Mouse (Mus musculus): ENCODE measurements at regions not wholly inside any gene's neighbourhood (a gene's known extent, or its start where the extent isn't known, plus 50 kb on each side); places are given as distances from the start of the nearest gene placed in this dataset.
A peak's percentile ranks its signal among the peaks of the same experiment; 100 is the strongest.

DNA sequence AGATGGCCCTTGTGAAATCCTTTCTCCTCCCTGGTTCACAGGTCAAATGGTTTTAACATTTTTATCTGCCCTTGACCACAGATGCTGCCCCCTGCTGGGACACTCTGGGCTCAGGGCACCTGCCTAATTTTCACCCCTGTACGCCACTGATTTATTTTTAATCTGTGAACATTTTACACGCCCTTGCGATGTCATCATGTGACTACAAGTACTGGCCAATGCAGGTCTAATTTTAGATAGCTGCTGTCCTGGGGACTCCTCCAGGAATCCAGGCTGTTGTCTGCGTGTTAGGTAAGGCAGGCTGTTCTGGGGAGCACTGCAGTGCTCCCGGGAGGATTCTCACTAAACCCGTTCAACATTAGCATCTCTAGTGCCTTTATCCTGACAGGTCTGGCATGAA lies 113.1 kb upstream of the Gm26897 start:
- no peak overlapping the region for H3K4me2 ChIP-seq (replicated peaks)
- no peaks in the 10 kb centered on the region for H3K36me3 ChIP-seq
- H3K4me3 ChIP-seq (replicated peaks), result no peak overlapping the region
- no peak for ATAC-seq
- no peaks in the 10 kb centered on the region for H3K27me3 ChIP-seq (replicated peaks)
- WGBS, result 71% methylated on average over 6 of the region's 6 CpGs
- H3K9me3 ChIP-seq, result no peaks in the 10 kb centered on the region
- no peak overlapping the region for H3K9ac ChIP-seq
- peaks cover 5% of the 10 kb centered on the region; the same call in 1 of the 2 replicates for H3K4me1 ChIP-seq (replicated peaks)
- H3K27ac ChIP-seq, result no peak overlapping the region

DNA sequence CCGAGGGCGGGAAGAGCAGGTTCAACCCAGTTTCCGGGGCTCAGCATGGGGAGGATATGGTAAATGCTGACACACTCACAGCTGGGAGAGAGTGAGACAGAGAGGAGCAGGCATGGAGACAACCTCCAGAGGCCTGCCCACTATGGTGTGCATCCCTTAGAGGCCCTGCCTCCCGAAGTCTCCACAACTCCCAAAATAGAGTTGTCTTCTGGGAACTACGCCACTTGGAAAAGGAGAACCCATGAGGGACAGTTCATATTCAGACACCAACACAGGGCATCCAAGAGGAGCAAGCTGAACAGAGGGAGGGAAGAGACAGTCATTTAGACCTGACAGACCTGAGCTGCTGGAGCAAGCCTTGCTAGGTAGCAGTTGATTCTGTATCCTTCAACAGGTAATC lies 111.2 kb upstream of the Gm26897 start:
- H3K27me3 ChIP-seq (replicated peaks), result no peaks in the 10 kb centered on the region
- H3K27ac ChIP-seq, result no peak overlapping the region
- 75% methylated on average over 5 of the region's 5 CpGs for WGBS
- peaks cover 5% of the 10 kb centered on the region; the same call in 1 of the 2 replicates for H3K4me1 ChIP-seq (replicated peaks)
- no peak overlapping the region for H3K4me3 ChIP-seq (replicated peaks)
- no peak overlapping the region for H3K4me2 ChIP-seq (replicated peaks)
- no peak for ATAC-seq
- no peaks in the 10 kb centered on the region for H3K36me3 ChIP-seq
- H3K9me3 ChIP-seq, result no peaks in the 10 kb centered on the region
- no peak overlapping the region for H3K9ac ChIP-seq

DNA sequence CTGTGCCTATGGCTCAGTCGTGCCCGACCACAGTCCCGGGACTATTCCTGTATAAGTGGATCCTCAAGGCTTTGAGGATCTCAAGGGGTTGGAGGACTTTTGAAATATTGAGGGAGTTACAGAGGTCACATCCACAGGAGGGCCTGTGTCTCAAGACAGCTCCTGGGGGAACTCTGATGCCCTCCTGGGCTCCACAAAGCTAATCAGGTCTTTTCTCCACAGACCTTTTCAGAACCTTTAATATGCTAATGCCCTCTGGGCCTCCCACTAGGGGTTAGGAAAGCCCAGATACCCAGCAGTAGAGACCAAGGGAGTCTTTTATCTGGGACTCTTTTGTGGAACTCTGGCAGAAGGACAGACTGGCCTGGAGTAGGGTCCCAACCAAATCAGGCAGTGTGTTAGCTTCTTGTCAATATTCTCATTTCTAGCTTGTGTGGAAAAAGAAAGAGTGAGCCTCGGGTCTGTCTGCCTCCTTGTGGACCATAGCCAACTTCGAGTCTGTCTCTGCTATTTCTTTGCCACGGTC lies 107.4 kb upstream of the Gm26897 start:
- Histone ChIP-seq H3K4me2 (replicated peaks) (no peak overlapping the region), H3K9ac (no peak overlapping the region), H3K4me3 (replicated peaks) (no peak overlapping the region), H3K9me3 (no peaks in the 10 kb centered on the region), H3K27ac (no peak overlapping the region), H3K4me1 (replicated peaks) (peaks cover 6% of the 10 kb centered on the region), H3K27me3 (replicated peaks) (no peaks in the 10 kb centered on the region), H3K36me3 (no peaks in the 10 kb centered on the region)
- no peak for ATAC-seq
- WGBS, result 40% methylated on average over 6 of the region's 6 CpGs

DNA sequence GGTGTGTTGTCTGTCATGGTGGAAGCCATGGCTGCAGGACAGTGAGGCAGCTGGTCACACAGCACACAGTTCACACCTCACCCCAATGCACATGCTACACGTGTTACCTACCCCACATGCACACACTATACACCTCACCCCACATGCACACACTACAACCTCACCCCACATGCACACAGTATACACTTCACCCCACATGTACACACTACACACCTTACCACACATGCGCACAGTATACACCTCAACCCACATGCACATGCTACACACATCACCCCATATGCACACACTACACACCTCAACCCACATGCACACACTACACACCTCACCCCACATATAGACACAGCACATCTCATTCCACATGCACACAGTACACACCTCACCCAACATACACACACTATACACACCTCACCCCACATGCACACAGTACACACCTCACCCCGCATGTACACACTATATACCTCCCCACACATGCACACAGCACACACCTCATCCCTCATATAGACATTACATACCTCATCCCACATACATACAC lies 103.3 kb upstream of the Gm26897 start:
- no peak for ATAC-seq
- H3K9ac ChIP-seq, result no peak overlapping the region
- WGBS, result 94% methylated on average over 3 of the region's 3 CpGs
- H3K4me3 ChIP-seq (replicated peaks), result no peak overlapping the region
- H3K9me3 ChIP-seq, result no peaks in the 10 kb centered on the region
- no peaks in the 10 kb centered on the region for H3K27me3 ChIP-seq (replicated peaks)
- no peak overlapping the region for H3K27ac ChIP-seq
- H3K4me1 ChIP-seq (replicated peaks), result peaks cover 17% of the 10 kb centered on the region
- no peak overlapping the region for H3K4me2 ChIP-seq (replicated peaks)
- H3K36me3 ChIP-seq, result no peaks in the 10 kb centered on the region

DNA sequence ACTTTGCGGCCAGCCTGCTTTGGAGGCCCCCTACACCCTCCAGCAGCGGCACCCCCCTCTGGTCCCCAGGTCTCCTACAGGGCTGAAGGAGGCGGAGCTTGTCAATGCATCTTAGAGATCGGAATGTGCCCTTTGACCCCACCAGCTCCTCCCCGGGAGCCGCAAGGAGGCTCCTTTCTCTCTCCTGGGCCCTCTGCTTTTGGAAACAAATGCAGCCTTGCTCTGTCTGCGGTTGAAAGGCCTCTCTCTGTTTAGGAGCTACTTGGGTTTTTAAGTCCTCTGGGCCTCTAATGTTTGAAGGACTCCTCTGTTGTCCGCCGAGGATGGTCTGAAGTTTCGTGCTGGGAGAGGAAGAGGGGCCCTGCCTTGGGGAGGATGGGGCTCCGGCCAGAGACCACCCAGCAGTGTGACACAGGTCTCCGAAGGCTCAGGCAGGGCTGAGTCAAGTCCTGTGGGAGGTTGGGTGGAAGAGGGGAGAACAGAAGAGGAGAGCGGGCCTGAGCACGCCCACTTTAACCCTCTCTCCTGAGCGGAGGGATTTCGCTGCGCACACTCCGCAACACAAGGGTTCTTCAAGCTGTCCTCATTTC lies 102.1 kb upstream of the Gm26897 start:
- H3K27me3 ChIP-seq (replicated peaks), result no peaks in the 10 kb centered on the region
- WGBS, result 13% methylated on average over 18 of the region's 18 CpGs
- H3K9me3 ChIP-seq, result no peaks in the 10 kb centered on the region
- peak overlapping the region; percentile 53 for H3K4me2 ChIP-seq (replicated peaks)
- peak overlapping the region; percentile 18; the same call in 1 of the 2 replicates for H3K9ac ChIP-seq
- H3K4me3 ChIP-seq (replicated peaks), result no peak overlapping the region
- peaks cover 17% of the 10 kb centered on the region for H3K4me1 ChIP-seq (replicated peaks)
- H3K27ac ChIP-seq, result peak overlapping the region; percentile 91
- ATAC-seq, result peak; percentile 82
- no peaks in the 10 kb centered on the region for H3K36me3 ChIP-seq

DNA sequence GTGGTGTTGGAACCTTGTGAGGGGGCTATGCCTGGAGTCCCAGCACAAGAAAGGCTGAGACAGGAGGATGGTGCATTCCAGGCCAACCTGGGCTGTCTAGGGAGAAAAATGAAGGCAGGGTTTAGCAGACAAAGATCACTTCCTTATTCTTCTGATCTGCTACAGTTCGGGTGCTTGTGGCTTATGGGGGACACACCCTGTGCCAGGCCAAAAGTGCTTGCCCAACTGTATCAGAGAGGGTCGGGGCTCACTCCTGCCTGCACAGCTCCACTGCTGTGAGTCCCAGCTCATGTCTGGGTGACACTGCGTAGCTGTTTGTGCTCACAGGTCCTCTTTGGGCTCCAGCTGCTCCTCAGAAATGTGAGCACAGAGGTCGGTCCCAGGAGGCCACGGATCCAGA lies 98.6 kb upstream of the Gm26897 start:
- Histone ChIP-seq H3K4me2 (replicated peaks) (no peak overlapping the region), H3K4me1 (replicated peaks) (peaks cover 25% of the 10 kb centered on the region), H3K36me3 (no peaks in the 10 kb centered on the region), H3K4me3 (replicated peaks) (no peak overlapping the region), H3K9me3 (no peaks in the 10 kb centered on the region), H3K27me3 (replicated peaks) (no peaks in the 10 kb centered on the region), H3K27ac (no peak overlapping the region), H3K9ac (no peak overlapping the region)
- no peak for ATAC-seq
- WGBS, result 66% methylated on average over 5 of the region's 5 CpGs

DNA sequence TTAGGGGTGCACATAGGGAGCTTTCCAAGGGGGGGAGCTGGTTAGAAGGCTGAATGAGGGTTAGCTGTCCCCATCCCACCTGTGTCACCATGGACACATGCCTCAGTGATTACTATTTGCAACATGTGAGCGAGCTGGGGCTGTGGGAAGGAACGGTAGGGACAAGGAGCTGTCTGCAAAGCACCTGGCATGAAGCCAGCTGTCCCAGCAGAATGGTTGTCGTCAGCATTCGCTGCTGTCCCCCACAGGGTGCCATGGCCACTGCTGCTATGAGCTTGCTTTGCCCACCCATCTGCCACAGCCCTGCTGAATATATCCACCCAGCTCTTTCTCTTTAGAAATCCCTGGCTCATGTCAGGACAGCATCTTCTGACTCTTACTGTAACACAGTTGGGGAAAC lies 96.8 kb upstream of the Gm26897 start:
- Histone ChIP-seq H3K4me1 (replicated peaks) (peaks cover 13% of the 10 kb centered on the region), H3K27ac (no peak overlapping the region), H3K4me3 (replicated peaks) (no peak overlapping the region), H3K27me3 (replicated peaks) (no peaks in the 10 kb centered on the region), H3K4me2 (replicated peaks) (no peak overlapping the region), H3K9me3 (no peaks in the 10 kb centered on the region), H3K36me3 (no peaks in the 10 kb centered on the region), H3K9ac (no peak overlapping the region)
- WGBS, result 37% methylated on average over 4 of the region's 4 CpGs
- no peak for ATAC-seq

DNA sequence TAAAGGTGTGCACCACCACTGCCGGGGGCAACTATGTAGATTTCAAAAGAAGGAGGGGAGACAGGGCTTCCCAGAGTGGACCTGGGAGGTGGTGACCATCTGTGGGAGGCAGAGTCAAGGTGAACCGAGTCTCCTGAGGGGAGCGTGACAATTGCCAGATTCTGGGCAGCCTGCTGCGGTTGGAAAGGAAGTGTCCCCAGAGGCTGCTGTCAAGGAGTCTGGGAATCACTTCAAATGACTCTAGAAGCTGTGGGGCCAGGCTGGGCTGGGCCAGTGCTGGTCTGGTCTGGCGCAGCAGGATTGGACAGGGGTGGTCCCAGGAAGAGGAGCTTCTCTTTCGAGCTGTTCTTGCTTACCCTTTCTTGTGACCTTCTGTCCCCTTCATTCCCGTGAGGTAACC lies 95.4 kb upstream of the Gm26897 start:
- H3K4me2 ChIP-seq (replicated peaks), result no peak overlapping the region
- no peak overlapping the region for H3K4me3 ChIP-seq (replicated peaks)
- no peaks in the 10 kb centered on the region for H3K9me3 ChIP-seq
- H3K27ac ChIP-seq, result no peak overlapping the region
- no peak overlapping the region for H3K9ac ChIP-seq
- ATAC-seq, result no peak
- no peaks in the 10 kb centered on the region for H3K27me3 ChIP-seq (replicated peaks)
- H3K36me3 ChIP-seq, result no peaks in the 10 kb centered on the region
- WGBS, result 67% methylated on average over 7 of the region's 7 CpGs
- peaks cover 9% of the 10 kb centered on the region for H3K4me1 ChIP-seq (replicated peaks)

DNA sequence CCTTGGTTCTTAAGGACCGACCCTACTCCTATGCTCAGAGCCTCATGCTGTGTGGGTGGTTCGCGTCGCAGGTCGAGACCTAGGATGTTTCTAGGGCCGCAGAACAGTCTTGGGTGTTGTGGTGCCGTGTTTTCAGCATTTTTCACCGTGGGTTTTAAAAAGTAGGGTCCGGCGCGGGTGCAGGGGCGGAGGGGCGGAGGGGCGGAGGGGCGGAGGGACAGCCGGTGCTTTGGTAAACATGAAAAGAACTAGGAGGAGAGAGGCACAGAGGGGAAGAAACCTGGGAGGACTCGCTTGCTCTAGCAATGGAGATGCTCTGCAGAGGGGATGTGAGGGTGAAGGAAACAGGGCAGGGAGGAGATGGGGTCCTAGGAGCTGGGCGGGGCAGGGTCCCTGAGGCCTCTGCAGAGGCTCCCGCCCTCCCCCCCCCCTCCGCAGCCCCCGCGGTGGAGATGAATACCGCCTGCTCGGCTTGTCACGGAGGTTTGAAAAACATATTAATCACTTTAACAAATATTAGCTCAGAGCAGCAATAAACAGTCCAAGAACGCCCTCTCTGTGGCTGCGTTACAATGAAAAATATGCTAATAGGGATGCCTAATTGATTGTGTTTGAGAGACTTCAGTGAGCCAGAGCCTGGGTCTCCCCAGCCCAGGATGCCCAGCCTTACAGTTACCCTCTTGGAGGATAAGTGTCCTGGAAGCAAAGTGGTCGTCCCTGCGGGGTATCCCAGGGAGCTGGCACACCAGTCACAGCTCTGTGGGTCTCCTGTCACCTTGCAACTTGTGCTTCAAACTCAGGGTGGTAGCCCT lies 94.0 kb upstream of the Gm26897 start:
- Histone ChIP-seq H3K27ac (peak overlapping the region; percentile 23; the same call in 1 of the 2 replicates), H3K4me3 (replicated peaks) (no peak overlapping the region), H3K9ac (no peak overlapping the region), H3K4me2 (replicated peaks) (peak overlapping the region; percentile 43), H3K4me1 (replicated peaks) (peaks cover 9% of the 10 kb centered on the region), H3K9me3 (no peaks in the 10 kb centered on the region), H3K36me3 (no peaks in the 10 kb centered on the region), H3K27me3 (replicated peaks) (no peaks in the 10 kb centered on the region)
- WGBS, result 5% methylated on average over 29 of the region's 29 CpGs
- ATAC-seq, result peak; percentile 40; the same call in 1 of the 2 replicates

DNA sequence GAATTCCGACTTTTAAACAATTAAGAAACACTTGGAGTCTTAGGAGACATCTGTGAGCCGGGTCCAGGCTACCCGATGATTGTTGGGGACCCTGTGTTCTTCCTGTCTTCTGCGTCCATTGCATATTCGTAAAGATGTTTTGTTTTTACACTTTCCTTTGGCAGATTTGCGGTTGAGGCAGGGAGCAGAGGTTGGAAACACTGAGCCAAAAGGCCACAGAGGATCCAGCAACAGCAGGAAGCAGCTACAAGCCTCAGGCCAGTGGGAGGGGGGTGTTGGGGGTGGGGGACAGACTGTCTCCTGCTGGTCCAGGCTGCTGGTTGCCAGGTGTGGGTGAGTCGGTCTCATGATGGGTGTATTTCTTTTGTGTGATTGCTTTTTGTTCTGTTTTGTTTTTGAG lies 92.7 kb upstream of the Gm26897 start:
- ATAC-seq, result no peak

DNA sequence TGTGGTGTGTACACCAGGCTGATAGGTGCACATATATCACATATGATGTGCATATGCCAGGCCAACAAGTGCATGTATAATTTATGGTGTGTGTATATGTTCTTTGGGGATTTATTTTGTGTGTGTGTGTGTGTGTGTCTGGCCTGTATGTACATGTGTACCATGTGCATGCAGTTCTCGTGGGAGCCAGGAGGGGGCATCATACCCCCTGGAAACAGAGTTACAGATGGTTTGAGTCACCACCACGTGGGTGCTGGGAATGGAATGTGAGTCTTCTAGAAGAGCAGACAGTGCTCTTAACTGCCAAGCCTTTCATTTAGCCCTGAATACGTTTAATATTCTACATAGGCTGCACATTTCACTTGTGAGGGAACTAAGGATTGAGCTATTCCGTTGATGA lies 92.0 kb upstream of the Gm26897 start:
- H3K27me3 ChIP-seq (replicated peaks), result no peaks in the 10 kb centered on the region
- 82% methylated on average over 4 of the region's 4 CpGs for WGBS
- no peak for ATAC-seq

More for the DNA sequence above, 92.7 kb upstream of the Gm26897 start:
- no peak overlapping the region for H3K27ac ChIP-seq
- H3K4me3 ChIP-seq (replicated peaks), result no peak overlapping the region
- H3K4me2 ChIP-seq (replicated peaks), result no peak overlapping the region
- H3K4me1 ChIP-seq (replicated peaks), result peaks cover 9% of the 10 kb centered on the region
- H3K27me3 ChIP-seq (replicated peaks), result no peaks in the 10 kb centered on the region
- H3K9me3 ChIP-seq, result no peaks in the 10 kb centered on the region
- H3K9ac ChIP-seq, result no peak overlapping the region
- 55% methylated on average over 7 of the region's 7 CpGs for WGBS
- no peaks in the 10 kb centered on the region for H3K36me3 ChIP-seq

DNA sequence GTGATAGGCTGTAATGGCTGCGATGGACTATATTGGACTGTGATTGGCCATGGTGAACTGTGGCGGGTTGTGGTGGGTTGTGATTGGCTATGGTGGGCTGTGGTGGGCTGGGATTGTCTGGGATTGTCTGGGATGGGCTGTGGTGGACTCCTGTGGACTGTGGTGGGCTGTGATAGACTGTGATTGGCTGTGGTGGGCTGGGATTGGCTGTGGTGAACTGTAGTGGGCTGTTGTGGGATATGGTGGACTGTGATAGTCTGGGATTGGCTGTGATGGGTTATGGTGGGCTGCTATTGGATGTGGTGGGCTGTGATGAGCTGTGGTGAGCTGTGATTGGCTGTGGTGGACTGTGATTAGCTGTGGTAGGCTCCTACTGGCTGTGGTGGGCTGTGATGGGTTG lies 89.6 kb upstream of the Gm26897 start:
- H3K27ac ChIP-seq, result no peak overlapping the region
- 87% methylated on average over 2 of the region's 2 CpGs for WGBS
- H3K36me3 ChIP-seq, result no peaks in the 10 kb centered on the region
- no peak for ATAC-seq
- no peak overlapping the region for H3K4me2 ChIP-seq (replicated peaks)
- H3K4me1 ChIP-seq (replicated peaks), result peaks cover 24% of the 10 kb centered on the region
- no peaks in the 10 kb centered on the region for H3K9me3 ChIP-seq
- H3K27me3 ChIP-seq (replicated peaks), result no peaks in the 10 kb centered on the region
- H3K4me3 ChIP-seq (replicated peaks), result no peak overlapping the region
- no peak overlapping the region for H3K9ac ChIP-seq

More for the DNA sequence above, 92.0 kb upstream of the Gm26897 start:
- no peak overlapping the region for H3K27ac ChIP-seq
- no peaks in the 10 kb centered on the region for H3K36me3 ChIP-seq
- peaks cover 9% of the 10 kb centered on the region for H3K4me1 ChIP-seq (replicated peaks)
- no peaks in the 10 kb centered on the region for H3K9me3 ChIP-seq
- H3K4me2 ChIP-seq (replicated peaks), result no peak overlapping the region
- no peak overlapping the region for H3K4me3 ChIP-seq (replicated peaks)
- H3K9ac ChIP-seq, result no peak overlapping the region
